ENCODE assay signal across 8 mouse cellular contexts in genomic region chr6:64799306-64800001, GRCm38 (mm10).
DNase-seq lines count a peak whose midpoint lies in the region; ATAC-seq and TF ChIP-seq lines count a peak whose summit lies in the region.

No protein-coding gene starts in this region.

- 0 out of 2 replicates have a peak, but pooled peaks have one; percentile 29 for ATAC-seq in kidney, postnatal 0 days (replicated peaks; ENCODE audit: low FRiP score, low read depth)
- ATAC-seq in hindbrain, embryonic 11.5 days (ENCODE audit: low FRiP score) = peak; percentile 82
- no peak for ATAC-seq in erythroblast, adult 5-6 weeks (replicated peaks; ENCODE audit: low FRiP score, poor library complexity, severe bottlenecking)

- H3K4me3 ChIP-seq in kidney, postnatal 0 days (replicated peaks; ENCODE audit: low read depth, low read length) = peak overlapping the region; percentile 30
- peak overlapping the region; percentile 61 for H3K4me3 ChIP-seq in embryonic facial prominence, embryonic 10.5 days
- H3K4me3 ChIP-seq in hindbrain, embryonic 11.5 days (ENCODE audit: low read depth, low read length) = peak overlapping the region; percentile 36
- H3K4me3 ChIP-seq in myocyte = no peak overlapping the region
- H3K4me3 ChIP-seq in lung, adult 2 months (replicated peaks; ENCODE audit: extremely low read depth, low read depth, low read length) = no peak overlapping the region

- no peak overlapping the region for H3ac ChIP-seq in myocyte (ENCODE audit: control insufficient read depth, insufficient read length)

- peak overlapping the region; percentile 57 for H3K4me2 ChIP-seq in kidney, postnatal 0 days (ENCODE audit: low read length)
- peak overlapping the region; percentile 60 for H3K4me2 ChIP-seq in hindbrain, embryonic 11.5 days (replicated peaks; ENCODE audit: low read depth, low read length)
- H3K4me2 ChIP-seq in myocyte (ENCODE audit: low read depth) = peak overlapping the region; percentile 34

- H3K9ac ChIP-seq in kidney, postnatal 0 days (ENCODE audit: low read depth, low read length) = no peak overlapping the region
- H3K9ac ChIP-seq in hindbrain, embryonic 11.5 days (ENCODE audit: low read depth, low read length) = peak overlapping the region; percentile 43; the same call in 1 of the 2 replicates

- no peaks in the 10 kb centered on the region for H3K27me3 ChIP-seq in kidney, postnatal 0 days (ENCODE audit: insufficient read depth, low read length)
- peaks cover 22% of the 10 kb centered on the region for H3K27me3 ChIP-seq in embryonic facial prominence, embryonic 10.5 days (replicated peaks; ENCODE audit: low read depth, poor library complexity, severe bottlenecking)
- H3K27me3 ChIP-seq in hindbrain, embryonic 11.5 days (ENCODE audit: control insufficient read depth, insufficient read depth, low read length) = no peaks in the 10 kb centered on the region; the same call in 1 of the 2 replicates
- no peaks in the 10 kb centered on the region for H3K27me3 ChIP-seq in myocyte (ENCODE audit: control insufficient read depth, insufficient read depth, insufficient read length)

- H3K36me3 ChIP-seq in kidney, postnatal 0 days (ENCODE audit: insufficient read depth, low read length) = no peaks in the 10 kb centered on the region
- no peaks in the 10 kb centered on the region for H3K36me3 ChIP-seq in embryonic facial prominence, embryonic 10.5 days (replicated peaks)
- no peaks in the 10 kb centered on the region for H3K36me3 ChIP-seq in hindbrain, embryonic 11.5 days (ENCODE audit: control insufficient read depth, insufficient read depth, low read length)
- H3K36me3 ChIP-seq in myocyte (ENCODE audit: control insufficient read depth, insufficient read depth) = no peaks in the 10 kb centered on the region

- DNase-seq in kidney, postnatal 0 days (ENCODE audit: low spot score) = peak; percentile 2
- no peak for DNase-seq in kidney, adult 8-10 months
- peak; percentile 47 for DNase-seq in embryonic facial prominence, embryonic 10.5 days (ENCODE audit: low spot score)
- DNase-seq in hindbrain, embryonic 11.5 days (ENCODE audit: low spot score) = peak; percentile 61
- DNase-seq in frontal cortex, postnatal 14 days (ENCODE audit: low spot score in 2 of 2) = no peak
- DNase-seq in lung, adult 2 months = no peak

- H3K9me3 ChIP-seq in kidney, postnatal 0 days (replicated peaks; ENCODE audit: low read length) = no peaks in the 10 kb centered on the region
- no peaks in the 10 kb centered on the region for H3K9me3 ChIP-seq in embryonic facial prominence, embryonic 10.5 days
- no peaks in the 10 kb centered on the region for H3K9me3 ChIP-seq in hindbrain, embryonic 11.5 days (ENCODE audit: control insufficient read depth, low read length)

- no peak for TF ChIP-seq POLR2A in myocyte (IDR thresholded peaks at IDR 0.05; ENCODE audit: insufficient read length, low read depth)
- TF ChIP-seq POLR2A in lung, adult 2 months (IDR thresholded peaks at IDR 0.05; ENCODE audit: borderline replicate concordance, extremely low read depth, low read depth, low read length) = no peak

- WGBS in kidney, postnatal 0 days = 7% methylated on average over 22 of the region's 22 CpGs
- 10% methylated on average over 22 of the region's 22 CpGs for WGBS in embryonic facial prominence, embryonic 10.5 days
- 9% methylated on average over 22 of the region's 22 CpGs for WGBS in hindbrain, embryonic 11.5 days
- 10% methylated on average over 22 of the region's 22 CpGs for WGBS in lung, adult 2 months

- H3K4me1 ChIP-seq in kidney, postnatal 0 days (replicated peaks; ENCODE audit: insufficient read depth, low read length) = no peaks in the 10 kb centered on the region
- 0 out of 2 replicates have a peak, but pooled peaks cover 8% of the 10 kb centered on the region for H3K4me1 ChIP-seq in embryonic facial prominence, embryonic 10.5 days
- H3K4me1 ChIP-seq in hindbrain, embryonic 11.5 days (replicated peaks; ENCODE audit: control insufficient read depth, insufficient read depth, low read length) = no peaks in the 10 kb centered on the region
- no peaks in the 10 kb centered on the region for H3K4me1 ChIP-seq in lung, adult 2 months (ENCODE audit: control insufficient read depth, insufficient read depth, low read length)

- no peaks in the 10 kb centered on the region for H3K79me2 ChIP-seq in myocyte (ENCODE audit: control insufficient read depth, insufficient read depth)

- no peak for TF ChIP-seq CTCF in kidney, postnatal 0 days (IDR thresholded peaks at IDR 0.05; ENCODE audit: low read depth)
- TF ChIP-seq CTCF in lung, adult 2 months (IDR thresholded peaks at IDR 0.05; ENCODE audit: insufficient read depth, low read length) = no peak

- no peak overlapping the region for H3K27ac ChIP-seq in kidney, postnatal 0 days
- H3K27ac ChIP-seq in embryonic facial prominence, embryonic 10.5 days (replicated peaks) = no peak overlapping the region; the same call in 1 of the 2 replicates
- no peak overlapping the region for H3K27ac ChIP-seq in hindbrain, embryonic 11.5 days (ENCODE audit: low read depth, low read length)

TF ChIP-seq in myocyte, 11 proteins besides CTCF, POLR2A, EP300 and RAD21:
- TF ChIP-seq POLR2AphosphoS2 (IDR thresholded peaks at IDR 0.05; ENCODE audit: insufficient read length, low read depth) (no peak), MYOG (IDR thresholded peaks at IDR 0.05; ENCODE audit: control insufficient read depth in 1 of 3, insufficient read depth in 1 of 3, insufficient read length in 2 of 3, low read depth in 2 of 3) (peak in 1 of 3 experiments; percentile 39), MYOD1 (IDR thresholded peaks at IDR 0.05; ENCODE audit: control insufficient read depth in 1 of 3, insufficient read length in 2 of 3, low read depth in 2 of 3) (peak in 1 of 3 experiments; percentile 37), MAX (IDR thresholded peaks at IDR 0.05; ENCODE audit: low read depth) (no peak), USF1 (IDR thresholded peaks at IDR 0.05; ENCODE audit: low read depth) (no peak), REST (IDR thresholded peaks at IDR 0.05; ENCODE audit: insufficient read depth, insufficient read length) (no peak), SRF (IDR thresholded peaks at IDR 0.05; ENCODE audit: control insufficient read depth, insufficient read length, low read depth) (no peak), CEBPB (IDR thresholded peaks at IDR 0.05; ENCODE audit: insufficient read depth, poor library complexity, severe bottlenecking) (no peak), TCF12 (IDR thresholded peaks at IDR 0.05; ENCODE audit: insufficient read depth, poor library complexity, severe bottlenecking) (no peak), TCF3 (IDR thresholded peaks at IDR 0.05; ENCODE audit: insufficient read length, low read depth) (no peak), E2F4 (IDR thresholded peaks at IDR 0.05; ENCODE audit: insufficient read depth) (no peak)
TF ChIP-seq in myocyte: peak in this region for 2.

Comparison
In these comparisons a context has a peak if more than half of its experiments do, and no peak if none do; other contexts are left out.
1. DNase-seq: peak in kidney, postnatal 0 days (single experiment), embryonic facial prominence, embryonic 10.5 days (single experiment) and hindbrain, embryonic 11.5 days (single experiment); none in kidney, adult 8-10 months (0 of 2), frontal cortex, postnatal 14 days (0 of 2) and lung, adult 2 months (single experiment).
2. H3K4me3 ChIP-seq: peak in kidney, postnatal 0 days (single experiment), embryonic facial prominence, embryonic 10.5 days (single experiment) and hindbrain, embryonic 11.5 days (single experiment); none in myocyte (single experiment) and lung, adult 2 months (single experiment).
3. Peak in every context shown above with its lines, with median percentiles within 50 percentile points of each other: H3K4me2 ChIP-seq.